Mouse (Mus musculus): ENCODE measurements around the gene Gm45753. TPM values are rescaled to one million over a fixed set of nuclear protein-coding genes. Genes with fewer than 3 reads are reported as not detected.

Gm45753 gene
- polyA plus RNA-seq, 1 experiment from 2014 or later, result not detected

GRCm38 (mm10) chr8:45274317-45274716 is 33.9 kb downstream of the Gm45753 start:
- Histone ChIP-seq H3K27ac (ENCODE audit: poor library complexity, severe bottlenecking) (no peak overlapping the region), H3K36me3 (no peaks in the 10 kb centered on the region), H3K9ac (no peak overlapping the region), H3K27me3 (replicated peaks) (no peaks in the 10 kb centered on the region), H3K4me3 (no peak overlapping the region), H3K4me2 (no peak overlapping the region), H3K4me1 (replicated peaks) (no peaks in the 10 kb centered on the region), H3K9me3 (replicated peaks) (no peaks in the 10 kb centered on the region)
- WGBS, result 81% methylated on average over 4 of the region's 4 CpGs
- ATAC-seq (ENCODE audit: insufficient number of reproducible peaks, low FRiP score), result no peak

GRCm38 (mm10) chr8:45269056-45269455 is 39.2 kb downstream of the Gm45753 start:
- ATAC-seq (ENCODE audit: insufficient number of reproducible peaks, low FRiP score), result no peak
- no peak overlapping the region for H3K9ac ChIP-seq
- no peaks in the 10 kb centered on the region for H3K36me3 ChIP-seq
- H3K4me1 ChIP-seq (replicated peaks), result no peaks in the 10 kb centered on the region
- peaks cover 10% of the 10 kb centered on the region for H3K9me3 ChIP-seq (replicated peaks)
- H3K27ac ChIP-seq (ENCODE audit: poor library complexity, severe bottlenecking), result no peak overlapping the region
- H3K4me2 ChIP-seq, result no peak overlapping the region
- H3K27me3 ChIP-seq (replicated peaks), result no peaks in the 10 kb centered on the region
- no peak overlapping the region for H3K4me3 ChIP-seq

GRCm38 (mm10) chr8:45268485-45268884 is 39.8 kb downstream of the Gm45753 start:
- Histone ChIP-seq H3K4me2 (no peak overlapping the region), H3K4me1 (replicated peaks) (no peaks in the 10 kb centered on the region), H3K27me3 (replicated peaks) (no peaks in the 10 kb centered on the region), H3K4me3 (no peak overlapping the region), H3K9me3 (replicated peaks) (peaks cover 10% of the 10 kb centered on the region), H3K36me3 (no peaks in the 10 kb centered on the region), H3K9ac (no peak overlapping the region), H3K27ac (ENCODE audit: poor library complexity, severe bottlenecking) (no peak overlapping the region)
- no peak for ATAC-seq (ENCODE audit: insufficient number of reproducible peaks, low FRiP score)

- Histone ChIP-seq H3K9ac (no peak overlapping the region), H3K27ac (ENCODE audit: poor library complexity, severe bottlenecking) (no peak overlapping the region), H3K36me3 (no peaks in the 10 kb centered on the region), H3K4me1 (replicated peaks) (no peaks in the 10 kb centered on the region), H3K27me3 (replicated peaks) (no peaks in the 10 kb centered on the region), H3K4me2 (no peak overlapping the region), H3K9me3 (replicated peaks) (peaks cover 10% of the 10 kb centered on the region), H3K4me3 (no peak overlapping the region)
- WGBS, result 62% methylated on average over 4 of the region's 4 CpGs
- ATAC-seq (ENCODE audit: insufficient number of reproducible peaks, low FRiP score), result no peak
Observed at GRCm38 (mm10) chr8:45267611-45268391, 40.5 kb downstream of the Gm45753 start.

GRCm38 (mm10) chr8:45266993-45267392 is 41.3 kb downstream of the Gm45753 start:
- peaks cover 10% of the 10 kb centered on the region for H3K9me3 ChIP-seq (replicated peaks)
- H3K9ac ChIP-seq, result no peak overlapping the region
- no peak overlapping the region for H3K27ac ChIP-seq (ENCODE audit: poor library complexity, severe bottlenecking)
- H3K36me3 ChIP-seq, result no peaks in the 10 kb centered on the region
- H3K4me3 ChIP-seq, result no peak overlapping the region
- ATAC-seq (ENCODE audit: insufficient number of reproducible peaks, low FRiP score), result no peak
- H3K27me3 ChIP-seq (replicated peaks), result no peaks in the 10 kb centered on the region
- H3K4me1 ChIP-seq (replicated peaks), result no peaks in the 10 kb centered on the region
- no peak overlapping the region for H3K4me2 ChIP-seq
- 63% methylated on average over 8 of the region's 8 CpGs for WGBS

GRCm38 (mm10) chr8:45264918-45265317 is 43.3 kb downstream of the Gm45753 start:
- Histone ChIP-seq H3K9me3 (replicated peaks) (peaks cover 10% of the 10 kb centered on the region), H3K4me1 (replicated peaks) (no peaks in the 10 kb centered on the region), H3K4me2 (no peak overlapping the region), H3K36me3 (no peaks in the 10 kb centered on the region), H3K4me3 (no peak overlapping the region), H3K9ac (no peak overlapping the region), H3K27ac (ENCODE audit: poor library complexity, severe bottlenecking) (no peak overlapping the region), H3K27me3 (replicated peaks) (no peaks in the 10 kb centered on the region)
- ATAC-seq (ENCODE audit: insufficient number of reproducible peaks, low FRiP score), result no peak
- WGBS, result 80% methylated on average over 4 of the region's 4 CpGs

GRCm38 (mm10) chr8:45262851-45263250 is 45.4 kb downstream of the Gm45753 start:
- 71% methylated on average over 3 of the region's 3 CpGs for WGBS
- no peak overlapping the region for H3K9ac ChIP-seq
- H3K4me2 ChIP-seq, result no peak overlapping the region
- no peaks in the 10 kb centered on the region for H3K4me1 ChIP-seq (replicated peaks)
- no peak overlapping the region for H3K4me3 ChIP-seq
- H3K9me3 ChIP-seq (replicated peaks), result peaks cover 10% of the 10 kb centered on the region
- H3K27ac ChIP-seq (ENCODE audit: poor library complexity, severe bottlenecking), result no peak overlapping the region
- ATAC-seq (ENCODE audit: insufficient number of reproducible peaks, low FRiP score), result no peak
- no peaks in the 10 kb centered on the region for H3K27me3 ChIP-seq (replicated peaks)
- no peaks in the 10 kb centered on the region for H3K36me3 ChIP-seq

GRCm38 (mm10) chr8:45261920-45262319 is 46.3 kb downstream of the Gm45753 start, which contains the start of gene F11:
Gene F11, minus strand, starts transcription at chr8:45262031.
- no peak within 1 kb of the TSS for H3K4me2 ChIP-seq
- H3K27me3 ChIP-seq (replicated peaks), result no peaks in the 10 kb centered on the region
- H3K9ac ChIP-seq, result no peak within 1 kb of the TSS
- no peak within 1 kb of the TSS for H3K27ac ChIP-seq (ENCODE audit: poor library complexity, severe bottlenecking)
- no peak within 1 kb of the TSS for H3K4me3 ChIP-seq
- H3K9me3 ChIP-seq (replicated peaks), result peaks cover 10% of the 10 kb centered on the region
- 64% methylated on average over 10 of the region's 10 CpGs for WGBS
- no peak for ATAC-seq (ENCODE audit: insufficient number of reproducible peaks, low FRiP score)
- H3K36me3 ChIP-seq, result no peaks in the 10 kb centered on the region
- H3K4me1 ChIP-seq (replicated peaks), result no peaks in the 10 kb centered on the region

- Histone ChIP-seq H3K27me3 (replicated peaks) (no peaks in the 10 kb centered on the region), H3K4me2 (no peak overlapping the region), H3K4me1 (replicated peaks) (no peaks in the 10 kb centered on the region), H3K27ac (ENCODE audit: poor library complexity, severe bottlenecking) (no peak overlapping the region), H3K4me3 (no peak overlapping the region), H3K36me3 (no peaks in the 10 kb centered on the region), H3K9me3 (replicated peaks) (no peaks in the 10 kb centered on the region), H3K9ac (no peak overlapping the region)
- WGBS, result 79% methylated on average over 8 of the region's 8 CpGs
- ATAC-seq (ENCODE audit: insufficient number of reproducible peaks, low FRiP score), result no peak
Observed at GRCm38 (mm10) chr8:45258421-45258820, 49.8 kb downstream of the Gm45753 start.

GRCm38 (mm10) chr8:45255040-45255439 is 53.2 kb downstream of the Gm45753 start:
- WGBS, result 80% methylated on average over 12 of the region's 12 CpGs
- no peak overlapping the region for H3K4me2 ChIP-seq

GRCm38 (mm10) chr8:45254194-45254842 is 53.9 kb downstream of the Gm45753 start:
- ATAC-seq (ENCODE audit: insufficient number of reproducible peaks, low FRiP score), result no peak
- H3K4me3 ChIP-seq, result no peak overlapping the region
- H3K9me3 ChIP-seq (replicated peaks), result no peaks in the 10 kb centered on the region
- no peak overlapping the region for H3K27ac ChIP-seq (ENCODE audit: poor library complexity, severe bottlenecking)
- H3K36me3 ChIP-seq, result no peaks in the 10 kb centered on the region
- H3K4me2 ChIP-seq, result no peak overlapping the region
- WGBS, result 72% methylated on average over 8 of the region's 8 CpGs
- H3K9ac ChIP-seq, result no peak overlapping the region
- no peaks in the 10 kb centered on the region for H3K4me1 ChIP-seq (replicated peaks)
- no peaks in the 10 kb centered on the region for H3K27me3 ChIP-seq (replicated peaks)

More at GRCm38 (mm10) chr8:45255040-45255439, 53.2 kb downstream of the Gm45753 start:
- no peak overlapping the region for H3K4me3 ChIP-seq
- H3K4me1 ChIP-seq (replicated peaks), result no peaks in the 10 kb centered on the region
- H3K9me3 ChIP-seq (replicated peaks), result no peaks in the 10 kb centered on the region
- H3K27me3 ChIP-seq (replicated peaks), result no peaks in the 10 kb centered on the region
- no peak for ATAC-seq (ENCODE audit: insufficient number of reproducible peaks, low FRiP score)
- no peak overlapping the region for H3K27ac ChIP-seq (ENCODE audit: poor library complexity, severe bottlenecking)
- H3K36me3 ChIP-seq, result no peaks in the 10 kb centered on the region
- no peak overlapping the region for H3K9ac ChIP-seq
